Mouse (Mus musculus) cerebellum, postnatal 4 days (tissue): ENCODE data around the gene Krt81.

Source experiments
- DNase-seq, 2 experiments: peaks; one replicate each; pipeline ENCODE4 v3.0.0; 2022; ENCODE audit warnings: low spot score in 2 of 2, mixed read lengths in 1 of 2

The Krt81 gene

DNA sequence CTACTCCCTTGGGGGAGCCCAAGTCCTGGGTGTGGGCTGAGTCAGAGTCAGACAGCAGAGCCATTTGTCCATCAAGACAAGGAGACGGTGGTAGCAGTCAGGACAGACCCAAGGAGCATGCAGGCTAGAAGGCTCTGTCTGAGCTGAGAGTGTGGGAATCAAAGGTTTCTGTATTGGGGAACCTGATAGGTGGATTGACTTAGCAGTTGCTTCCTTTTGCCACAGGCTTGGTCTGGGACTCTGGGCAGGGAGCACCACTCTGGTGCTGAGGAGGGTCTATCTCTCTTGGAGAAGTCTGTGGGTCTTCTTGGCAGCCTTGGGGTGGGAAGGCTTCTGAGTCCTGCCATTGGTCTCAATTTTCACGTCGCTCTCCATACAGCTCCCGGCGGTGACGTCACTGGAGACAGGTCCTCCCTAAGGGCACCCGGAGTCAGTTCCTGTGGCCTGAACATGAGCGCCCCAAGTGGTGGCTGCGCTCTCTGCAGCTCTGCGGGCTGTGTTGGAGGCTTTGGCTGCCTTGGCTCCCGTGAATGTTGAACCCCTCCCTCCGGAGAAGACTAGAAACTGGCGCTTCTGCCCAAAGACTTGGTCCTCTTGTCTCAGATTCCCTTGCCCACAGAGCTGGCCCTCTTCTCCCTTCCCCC is 10.3 kb downstream of the Krt81 start:
- peak; percentile 70 to 87 for DNase-seq

DNA sequence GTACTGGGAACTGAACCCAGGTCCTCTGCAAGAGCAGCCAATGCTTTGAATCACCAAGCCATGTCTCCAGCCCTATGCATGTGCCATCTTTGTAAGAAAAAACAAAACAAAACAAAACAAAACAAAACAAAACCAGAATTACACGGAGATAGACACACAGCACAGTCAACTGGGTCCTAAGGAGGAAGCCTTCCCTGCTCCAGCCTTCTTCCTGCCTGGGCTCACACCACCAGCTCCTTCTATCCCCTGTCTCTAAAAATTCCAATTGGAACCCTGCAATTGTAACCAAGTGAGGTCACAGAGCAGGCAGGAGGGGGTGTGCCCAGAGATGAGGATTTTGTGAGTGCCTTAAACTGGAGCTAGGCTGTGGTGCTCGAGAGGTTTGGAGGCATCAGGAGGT is 16.1 kb downstream of the Krt81 start, which contains the start of gene Krt88:
Gene Krt88, plus strand, starts transcription at position 301 of the 400 bp plus-strand sequence.
- DNase-seq: no peak

DNA sequence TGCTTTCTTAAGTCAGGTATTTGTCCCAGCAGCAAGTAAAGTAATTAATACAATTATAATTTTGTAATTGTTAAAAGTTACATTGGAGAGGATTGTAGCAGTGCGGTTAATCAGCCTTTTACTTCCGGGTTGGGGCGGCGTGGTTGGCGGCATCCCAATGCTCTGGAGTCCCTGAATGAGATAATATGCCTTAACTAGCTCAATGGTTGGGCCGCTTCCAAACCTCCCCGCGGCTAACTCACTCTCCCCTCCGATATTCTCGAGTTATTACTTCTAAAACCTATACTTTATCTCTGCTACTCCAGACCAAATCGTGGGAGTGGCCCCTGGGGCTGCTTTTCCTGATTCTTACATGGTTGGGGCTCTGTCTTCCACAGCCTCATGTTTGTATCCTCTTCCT is 17.0 kb downstream of the Krt81 start:
- no peak for DNase-seq

DNA sequence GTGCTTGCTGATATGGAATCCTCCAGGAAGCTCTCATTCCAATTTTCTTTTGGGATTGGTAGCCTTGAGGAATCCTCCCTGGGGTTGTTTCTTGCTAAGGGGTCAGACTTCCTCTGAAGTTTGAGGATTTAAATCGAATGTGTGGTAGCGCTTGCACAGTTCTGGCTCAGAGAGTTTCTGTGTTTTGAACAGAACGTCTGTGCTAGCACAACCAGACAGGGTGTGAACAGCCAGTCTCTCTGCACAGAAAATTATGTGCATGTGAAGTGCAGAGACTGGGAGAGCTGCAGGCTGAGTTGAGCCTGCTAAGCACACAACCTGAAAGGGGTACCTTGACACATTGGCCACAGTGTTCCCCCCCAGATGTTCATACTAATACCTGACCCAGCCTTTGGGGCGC is 22.7 kb downstream of the Krt81 start:
- DNase-seq: no peak

DNA sequence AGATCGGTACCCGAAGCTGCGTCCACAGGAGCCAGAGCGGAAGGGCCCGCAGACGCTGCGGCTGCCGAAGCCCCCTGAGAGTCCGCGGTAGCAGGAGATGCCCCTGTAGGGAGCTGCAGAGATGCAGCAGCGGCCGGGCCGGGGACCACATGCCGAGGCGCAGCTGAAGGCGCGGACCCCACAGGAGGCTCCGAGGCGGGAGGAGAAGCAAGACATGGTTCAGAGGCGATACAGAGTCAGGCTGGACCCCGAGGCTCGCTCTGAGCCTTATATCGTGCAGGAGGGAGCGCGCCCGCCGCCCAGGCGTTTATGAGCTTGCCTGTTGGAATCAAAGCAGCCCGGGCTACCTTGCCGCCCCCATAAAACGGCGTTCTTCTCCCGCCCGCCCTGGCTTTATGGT is 25.0 kb downstream of the Krt81 start, which contains the start of gene Krt87:
Gene Krt87, minus strand, starts transcription at position 250 of the 400 bp plus-strand sequence.
- DNase-seq: no peak

DNA sequence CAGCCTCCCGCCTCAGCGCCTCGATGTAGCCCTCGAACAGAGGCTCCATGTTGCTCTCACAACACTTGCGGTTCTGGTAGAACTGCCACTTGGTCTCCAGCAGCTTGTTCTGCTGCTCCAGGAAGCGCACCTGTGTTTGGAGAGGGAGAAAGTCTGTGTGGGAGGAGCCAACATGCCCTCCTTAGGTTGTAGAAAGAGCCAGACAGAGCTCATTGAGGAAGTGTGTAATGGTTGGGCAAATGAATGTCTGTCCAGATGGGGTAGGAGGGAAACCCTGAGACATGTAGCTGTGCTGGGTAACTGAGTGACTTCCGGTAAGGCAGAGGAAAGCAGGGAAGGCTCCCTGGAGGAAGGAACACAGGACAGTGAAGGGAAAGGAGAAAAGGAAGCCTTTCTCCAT is 26.9 kb downstream of the Krt81 start:
- DNase-seq: no peak

DNA sequence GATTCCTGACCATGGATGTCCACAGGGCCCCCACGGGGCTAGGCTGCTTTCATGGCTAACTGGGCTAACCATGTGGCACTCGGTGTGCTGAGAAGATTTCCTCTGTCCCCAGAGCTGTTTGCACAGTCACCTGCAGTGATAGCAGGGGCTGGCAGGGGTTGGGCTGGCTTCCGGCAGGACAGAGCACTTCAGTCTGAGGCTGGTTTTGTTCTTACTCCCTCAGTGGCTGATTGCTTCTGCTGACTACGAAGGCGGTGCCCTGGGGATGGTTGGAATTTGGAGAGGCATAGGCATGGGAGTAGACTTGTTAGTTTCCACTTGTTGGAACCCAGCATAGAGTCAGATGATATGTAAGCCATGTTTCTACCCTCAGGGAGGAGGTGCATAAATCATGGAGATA is 38.6 kb downstream of the Krt81 start:
- DNase-seq: no peak

DNA sequence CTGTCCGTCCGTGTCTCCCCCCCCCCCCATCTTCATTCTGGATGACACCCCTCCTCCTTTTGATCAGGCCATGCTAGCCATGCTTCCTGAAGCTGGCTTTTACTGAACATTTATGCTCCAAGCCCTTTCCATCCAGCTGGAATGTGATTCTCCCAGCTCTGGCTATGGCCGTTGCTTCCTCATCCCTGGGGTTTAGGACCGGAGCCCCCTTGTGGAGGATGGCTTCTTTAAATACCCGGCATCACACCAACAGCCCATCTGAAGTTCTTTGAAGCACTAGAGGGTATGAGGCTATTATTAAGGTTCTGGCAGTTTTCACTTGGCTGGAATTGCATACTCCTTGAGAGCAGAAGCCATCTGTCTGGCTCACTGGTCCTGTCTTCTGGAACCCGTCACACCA is 42.6 kb downstream of the Krt81 start:
- DNase-seq: no peak

DNA sequence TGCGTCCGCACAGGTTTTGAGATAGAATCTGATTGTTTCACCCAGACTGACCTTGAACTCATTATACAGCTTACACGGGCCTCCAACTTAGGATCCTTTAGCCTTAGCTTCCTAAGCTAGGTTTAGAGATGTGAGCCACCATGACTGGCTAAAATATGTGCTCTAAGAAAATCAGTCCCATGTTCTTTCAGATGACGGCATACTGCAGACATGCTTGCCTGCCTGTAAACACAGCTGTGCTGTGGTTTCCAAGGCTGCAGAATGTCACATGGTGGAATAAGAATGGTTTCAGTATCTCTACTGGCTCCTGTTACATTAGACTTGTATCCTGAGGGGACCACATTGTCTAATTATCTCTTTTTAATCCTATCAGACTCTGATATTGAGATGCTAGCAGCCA is 44.6 kb downstream of the Krt81 start:
- DNase-seq: no peak

DNA sequence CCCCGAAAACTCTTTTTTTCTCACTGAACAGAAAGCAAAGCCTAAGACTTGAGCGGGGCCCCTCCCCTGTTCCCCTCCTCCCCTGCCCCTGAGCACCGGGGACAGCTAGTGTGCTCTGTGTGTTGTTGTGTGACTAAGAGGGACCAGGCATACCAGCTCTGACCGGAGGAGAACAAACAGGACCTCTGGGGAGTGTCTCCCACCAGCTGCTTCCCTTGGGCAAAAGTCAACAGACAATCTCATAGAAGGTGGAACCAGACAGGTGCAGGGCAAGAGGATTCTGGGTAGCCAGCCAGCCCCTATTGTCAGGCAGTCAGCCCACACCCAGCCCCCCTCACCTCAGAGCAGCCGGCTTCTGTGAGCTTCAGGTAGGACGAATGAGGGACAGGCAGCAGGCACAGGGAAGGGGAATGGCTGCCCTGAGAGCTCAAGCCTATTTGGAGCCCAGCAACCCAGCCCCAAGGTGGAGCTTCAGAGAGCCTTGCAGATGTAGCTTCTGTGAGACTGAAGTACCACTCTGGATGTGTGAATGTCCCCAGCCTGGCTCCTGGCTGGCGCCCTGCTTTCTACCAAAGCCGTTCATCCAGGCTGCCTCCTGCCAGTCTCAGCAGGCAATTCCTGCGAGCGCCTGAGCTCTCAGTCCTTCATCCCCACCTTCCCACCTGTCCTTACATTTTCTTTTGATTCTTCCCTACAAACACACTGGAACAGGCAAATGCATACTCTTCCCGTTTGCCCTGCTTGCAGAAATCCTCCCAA is 48.6 kb downstream of the Krt81 start:
- no peak for DNase-seq

DNA sequence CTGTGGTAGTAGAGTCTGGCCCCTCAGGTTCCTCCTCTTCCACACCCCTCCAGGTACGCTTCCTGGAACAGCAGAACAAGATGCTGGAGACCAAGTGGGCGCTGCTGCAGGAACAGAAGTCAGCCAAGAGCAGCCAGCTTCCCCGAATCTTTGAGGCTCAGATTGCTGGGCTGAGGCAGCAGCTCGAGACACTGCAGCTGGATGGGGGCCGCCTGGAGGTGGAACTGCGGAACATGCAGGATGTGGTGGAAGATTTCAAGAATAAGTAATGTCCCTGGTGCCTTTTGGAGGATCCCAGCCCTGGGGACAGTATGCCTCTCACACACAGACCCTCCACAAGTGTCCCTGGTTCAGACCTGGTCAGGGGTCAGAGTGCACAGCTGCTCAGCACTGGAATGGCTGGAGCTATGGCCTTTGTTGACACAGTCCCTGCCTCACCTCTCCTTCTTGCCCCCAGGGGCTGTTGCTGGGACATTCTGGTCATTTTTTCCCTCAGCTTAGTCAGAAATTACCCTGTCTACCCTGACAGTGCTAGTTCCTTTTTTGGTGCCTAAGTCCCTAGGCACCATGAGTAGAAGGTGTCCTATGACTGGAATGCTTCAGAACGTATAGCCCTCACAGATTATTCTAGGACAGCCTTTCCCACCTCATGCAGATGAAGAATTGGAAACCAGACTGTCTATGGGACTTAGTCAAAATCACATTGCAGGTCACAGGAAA is 49.5 kb downstream of the Krt81 start:
- no peak for DNase-seq

DNA sequence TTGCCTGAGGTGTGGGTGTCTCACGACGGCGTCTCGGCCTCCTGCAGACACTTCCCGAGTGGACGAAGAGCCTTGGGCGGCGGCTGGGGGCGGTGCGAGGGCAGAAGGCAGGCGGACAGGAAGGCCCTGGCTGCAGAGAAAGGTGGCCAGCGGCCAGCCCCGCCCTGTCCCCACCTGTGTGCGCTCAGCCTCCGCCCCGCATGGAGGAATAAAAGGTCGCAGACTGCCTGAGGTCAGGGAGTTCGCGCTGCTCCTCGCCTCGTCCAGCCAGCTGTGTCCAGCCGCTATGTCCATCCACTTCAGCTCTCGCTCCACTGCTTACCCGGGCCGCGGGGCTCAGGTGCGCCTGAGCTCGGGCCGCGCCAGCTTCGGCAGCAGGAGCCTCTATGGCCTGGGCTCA is 51.4 kb downstream of the Krt81 start:
- DNase-seq: no peak

DNA sequence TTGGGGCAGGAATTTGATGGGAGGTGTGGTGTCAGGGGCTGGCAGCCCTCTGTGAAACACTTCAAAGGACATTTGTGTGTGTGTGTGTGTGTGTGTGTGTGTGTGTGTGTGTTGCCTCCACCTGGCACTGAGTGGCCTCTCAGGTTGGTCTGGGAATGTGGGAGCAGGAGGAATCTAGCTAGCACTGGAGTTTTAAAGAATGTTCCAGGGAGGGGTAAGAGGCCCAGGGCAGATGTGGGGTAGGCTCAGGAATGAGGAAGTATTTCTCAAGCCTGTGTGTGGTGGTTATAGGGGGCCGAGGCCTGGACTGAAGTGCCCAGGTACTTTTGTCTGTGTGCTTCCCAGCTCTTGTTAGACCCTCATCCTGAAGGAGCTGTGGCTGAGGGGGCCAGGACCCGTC is 52.8 kb downstream of the Krt81 start, which contains the start of gene Krt7:
Gene Krt7, plus strand, starts transcription at position 269 of the 400 bp plus-strand sequence.
- no peak for DNase-seq
